Mouse (Mus musculus) brain, embryonic 18.5 days (tissue): Measurements from ENCODE around the gene Tubb2a.
"Not testable (repeated sequence)": the region's sequence is repeated elsewhere in the genome, so short reads cannot be mapped to it uniquely, and the experiment has no call there.

ENCODE experiments used
- DNase-seq: peaks from one replicate; pipeline ENCODE4 v3.0.0-alpha.2; 2012; ENCODE audit warnings: low read depth, low spot score

The Tubb2a gene

DNA sequence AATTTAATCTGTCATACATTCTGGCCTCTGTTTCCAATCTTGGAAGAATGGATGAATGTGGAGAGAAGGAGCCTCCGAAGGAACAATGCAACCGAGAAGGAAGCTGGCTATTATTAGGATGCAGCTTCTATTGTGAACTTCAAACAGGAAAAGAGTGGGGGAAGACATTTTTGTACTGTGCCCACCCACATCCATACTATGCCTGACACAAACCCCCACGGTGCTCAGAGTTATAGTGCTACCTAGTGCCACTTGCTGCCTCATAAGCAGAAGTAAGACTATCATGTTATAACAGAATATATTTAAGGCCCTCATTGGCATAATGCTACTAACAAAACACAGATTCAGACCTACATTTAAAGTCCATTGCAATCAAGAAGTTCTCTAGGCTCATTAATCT lies 11.6 kb upstream of the Tubb2a start:
- no peak for DNase-seq

DNA sequence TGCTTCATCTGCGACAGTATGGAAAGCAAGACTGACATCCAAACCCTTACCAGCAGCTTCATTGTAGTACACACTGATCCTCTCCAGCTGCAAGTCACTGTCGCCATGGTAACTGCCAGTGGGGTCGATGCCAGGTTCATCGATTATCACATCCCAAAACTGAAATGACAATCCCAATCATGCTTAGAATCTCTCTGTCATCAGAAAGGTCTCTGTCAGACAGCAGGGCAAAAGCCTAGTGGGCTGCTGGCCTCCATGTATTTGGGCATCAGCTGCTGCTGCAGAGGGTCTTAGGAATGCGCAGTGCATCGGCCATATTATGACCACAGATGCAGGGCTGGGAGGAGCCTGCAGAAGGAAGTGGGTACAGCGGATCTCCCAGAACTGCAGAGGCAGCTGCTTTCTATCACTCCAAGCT lies 11.1 kb upstream of the Tubb2a start:
- DNase-seq: no peak

GRCm38 (mm10) chr13:34088201-34088649 lies 10.4 kb upstream of the Tubb2a start:
- DNase-seq: not testable (repeated sequence)

- no peak for DNase-seq
Observed at GRCm38 (mm10) chr13:34087052-34087812, 9.4 kb upstream of the Tubb2a start.

GRCm38 (mm10) chr13:34084026-34084750 lies 6.4 kb upstream of the Tubb2a start:
- no peak for DNase-seq

GRCm38 (mm10) chr13:34081926-34082325 lies 4.1 kb upstream of the Tubb2a start:
- DNase-seq: no peak

GRCm38 (mm10) chr13:34079801-34080200 lies 2.0 kb upstream of the Tubb2a start:
- no peak for DNase-seq

GRCm38 (mm10) chr13:34078500-34079280 lies 883 bp upstream of the Tubb2a start:
- DNase-seq: no peak

DNA sequence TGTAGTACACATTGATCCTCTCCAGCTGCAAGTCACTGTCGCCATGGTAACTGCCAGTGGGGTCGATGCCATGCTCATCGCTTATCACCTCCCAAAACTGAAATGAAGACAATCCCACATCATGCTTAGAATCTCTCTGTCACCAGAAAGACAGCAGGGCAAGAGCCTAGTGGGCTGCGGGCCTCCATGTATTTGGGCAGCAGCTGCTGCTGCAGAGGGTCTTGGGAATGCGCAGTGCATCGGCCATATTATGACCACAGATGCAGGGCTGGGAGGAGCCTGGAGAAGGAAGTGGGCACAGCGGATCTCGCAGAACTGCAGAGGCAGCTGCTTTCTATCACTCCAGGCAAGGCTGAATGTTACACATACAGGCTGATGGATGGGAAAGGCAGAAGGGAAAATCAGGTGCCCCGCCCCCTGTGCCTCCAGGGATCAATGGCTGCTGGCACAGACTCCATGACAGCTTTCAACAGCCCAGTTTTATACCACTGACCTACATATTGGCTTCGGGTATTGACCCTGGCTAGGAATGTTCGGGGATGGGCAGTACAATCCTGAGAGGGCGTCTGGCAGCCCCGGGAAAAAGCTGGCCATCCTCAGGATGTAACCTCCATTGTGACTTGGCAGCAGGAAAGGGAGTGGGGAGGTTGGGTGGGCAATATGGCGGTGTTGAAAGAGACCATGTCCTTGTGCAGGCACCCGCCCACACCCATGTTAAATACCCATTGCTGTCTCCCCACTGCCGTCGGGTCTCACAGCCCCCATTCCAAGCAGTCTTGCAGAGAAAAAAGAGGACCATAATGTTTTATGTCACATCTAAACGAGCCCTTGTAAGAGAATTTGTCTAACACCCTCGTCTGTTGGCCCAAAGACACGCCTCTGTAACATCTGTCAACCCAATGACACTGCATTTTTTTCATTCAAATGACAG lies 981 bp downstream of the Tubb2a start:
- DNase-seq: no peak

- DNase-seq: not testable (repeated sequence)
Observed at GRCm38 (mm10) chr13:34075893-34076292, 1.9 kb downstream of the Tubb2a start.

DNA sequence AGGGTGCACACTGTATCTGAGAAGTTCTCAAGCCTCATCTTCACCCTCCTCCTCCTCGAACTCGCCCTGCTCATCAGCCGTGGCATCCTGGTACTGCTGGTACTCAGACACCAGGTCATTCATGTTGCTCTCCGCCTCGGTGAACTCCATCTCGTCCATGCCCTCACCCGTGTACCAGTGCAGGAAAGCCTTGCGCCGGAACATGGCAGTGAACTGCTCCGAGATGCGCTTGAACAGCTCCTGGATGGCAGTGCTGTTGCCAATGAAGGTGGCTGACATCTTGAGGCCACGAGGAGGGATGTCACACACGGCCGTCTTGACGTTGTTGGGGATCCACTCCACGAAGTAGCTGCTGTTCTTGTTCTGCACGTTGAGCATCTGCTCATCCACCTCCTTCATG lies 3.4 kb downstream of the Tubb2a start:
- not testable (repeated sequence) for DNase-seq

DNA sequence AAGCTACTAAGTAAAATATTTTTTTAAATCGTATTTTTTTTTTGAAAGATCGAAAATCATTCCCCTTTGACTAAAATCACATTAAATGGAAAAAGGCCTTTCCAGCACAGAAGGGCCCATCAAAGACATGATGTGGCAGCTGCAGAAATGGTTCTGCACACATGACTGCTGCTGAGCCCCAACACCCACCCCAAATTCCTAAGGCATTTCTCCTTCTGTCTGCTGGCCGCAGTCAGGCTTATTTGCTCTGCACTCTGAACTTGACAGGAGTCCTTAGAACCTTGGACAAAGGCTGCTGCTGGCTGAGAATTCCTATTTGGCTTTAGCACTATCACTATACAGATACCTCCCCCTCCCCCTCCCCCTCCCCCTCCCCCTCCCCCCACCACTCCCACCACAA lies 5.0 kb downstream of the Tubb2a start:
- DNase-seq: no peak

GRCm38 (mm10) chr13:34071836-34072235 lies 6.0 kb downstream of the Tubb2a start:
- DNase-seq: no peak

- DNase-seq: no peak
Observed at GRCm38 (mm10) chr13:34070296-34070695, 7.5 kb downstream of the Tubb2a start.

DNA sequence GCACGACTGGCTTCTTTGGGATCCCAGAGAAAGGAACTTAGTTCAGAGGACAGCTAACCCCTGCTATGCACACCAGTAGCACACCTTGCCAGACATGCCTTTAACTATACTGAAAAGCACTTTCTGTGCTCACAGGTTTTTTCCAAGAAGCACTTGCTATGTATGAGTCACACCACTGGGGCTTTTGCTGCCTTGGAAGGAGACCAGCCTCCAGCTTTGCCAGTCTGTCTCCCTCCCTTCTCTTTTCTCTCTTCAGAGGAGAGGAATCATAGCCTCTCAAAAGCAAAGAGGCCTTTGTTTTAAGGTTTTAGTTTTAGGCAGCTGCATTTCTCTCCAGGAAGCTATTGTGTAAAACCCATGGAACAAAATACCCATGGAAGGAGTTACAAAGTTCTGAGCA lies 11.5 kb downstream of the Tubb2a start:
- DNase-seq: no peak

DNA sequence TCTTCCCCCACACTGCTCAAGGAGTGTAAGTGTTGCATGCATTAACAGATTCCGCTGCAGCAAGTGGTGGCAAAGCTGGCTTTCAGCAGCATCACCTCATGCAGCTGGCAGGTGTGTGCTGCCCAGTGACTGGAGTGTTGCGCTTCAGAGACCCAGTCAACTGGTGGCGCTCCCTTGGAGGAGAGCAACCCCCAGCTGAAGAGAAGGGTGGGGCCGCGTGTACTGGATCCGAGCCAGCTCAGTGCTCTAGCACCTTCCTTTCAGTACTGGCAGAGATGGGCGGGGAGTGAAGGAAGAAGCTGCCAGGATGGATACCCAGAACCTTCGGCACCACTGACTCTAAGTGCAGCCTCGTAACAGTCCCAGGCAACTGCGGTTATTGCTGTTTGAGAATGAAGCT lies 15.3 kb downstream of the Tubb2a start:
- no peak for DNase-seq

- DNase-seq: no peak
Observed at GRCm38 (mm10) chr13:34060061-34060460, 17.7 kb downstream of the Tubb2a start.

DNA sequence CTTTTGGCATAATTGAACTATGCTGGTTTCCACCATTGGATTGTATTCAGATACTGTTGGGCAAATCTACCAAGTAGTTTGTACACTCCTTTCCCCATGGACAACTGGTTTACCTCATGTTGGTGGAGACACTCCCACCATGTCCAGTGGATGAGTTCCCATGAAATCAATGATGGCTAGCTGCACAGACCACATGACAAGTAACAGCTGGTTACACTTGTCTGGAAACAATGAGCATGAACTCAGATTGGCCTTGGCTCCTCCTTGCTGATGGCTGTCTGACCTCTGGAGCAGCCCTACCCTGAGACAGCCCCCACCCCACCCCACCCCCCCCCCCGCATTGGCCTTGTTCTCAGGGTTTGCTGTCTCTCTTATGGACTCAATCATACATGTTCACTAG lies 20.6 kb downstream of the Tubb2a start:
- no peak for DNase-seq

- DNase-seq: no peak
Observed at GRCm38 (mm10) chr13:34054983-34055382, 22.8 kb downstream of the Tubb2a start.

DNA sequence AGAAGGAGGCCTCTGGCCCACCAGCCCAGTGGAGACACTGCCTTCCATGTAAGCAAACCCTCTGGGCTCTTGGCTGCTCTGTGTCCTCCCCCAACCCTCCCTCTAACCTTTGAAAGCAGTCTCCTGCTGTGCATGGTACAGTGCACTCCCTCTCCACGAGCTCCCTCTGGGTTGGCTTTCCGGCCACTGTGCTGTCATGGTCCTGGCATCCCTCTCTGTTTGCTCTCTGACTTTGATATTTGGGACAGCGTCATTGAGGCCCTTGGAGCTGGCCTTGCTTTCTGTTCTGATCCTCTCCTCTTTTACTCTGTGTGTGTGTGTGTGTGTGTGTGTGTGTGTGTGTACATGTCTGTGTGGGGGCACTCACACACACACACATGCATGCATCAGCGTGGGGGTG lies 23.4 kb downstream of the Tubb2a start:
- DNase-seq: no peak

DNA sequence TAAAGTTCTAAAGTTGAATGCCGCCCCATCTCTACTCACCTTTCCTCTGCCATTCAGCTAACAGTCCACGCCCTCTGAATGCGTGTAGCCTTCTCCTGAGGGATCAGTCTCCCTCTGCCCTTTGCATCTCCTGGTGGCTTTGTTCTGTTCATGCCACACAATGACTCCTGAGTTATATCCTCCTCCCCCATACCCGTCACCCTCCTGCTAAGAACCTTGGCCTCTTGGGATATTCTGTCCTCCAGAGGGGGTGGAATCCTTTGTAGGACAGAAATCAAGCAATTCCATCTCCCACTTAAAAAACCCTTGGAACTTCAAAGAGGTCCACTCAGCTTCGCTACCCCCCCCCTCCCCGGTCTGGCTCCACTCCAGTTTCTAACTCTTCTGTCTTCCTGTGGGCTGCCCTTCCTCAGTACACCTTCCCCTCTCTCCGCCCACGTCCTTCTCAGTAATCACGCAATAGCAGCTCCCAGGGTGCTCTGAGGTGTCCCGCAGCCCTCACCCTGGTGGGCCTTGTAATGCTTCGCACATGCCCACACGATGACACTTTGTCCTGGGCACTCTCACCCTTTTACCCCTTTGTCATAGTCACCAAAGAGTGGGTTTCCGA lies 24.0 kb downstream of the Tubb2a start:
- no peak for DNase-seq
